Mouse (Mus musculus): ENCODE results near the gene Pycard. TPM values are rescaled to one million over a fixed set of nuclear protein-coding genes. Genes with fewer than 3 reads are reported as not detected.

The Pycard gene
- total and polyA plus RNA-seq, 3 experiments, result 5.1 to 52.5 (median 8.1) TPM

DNA sequence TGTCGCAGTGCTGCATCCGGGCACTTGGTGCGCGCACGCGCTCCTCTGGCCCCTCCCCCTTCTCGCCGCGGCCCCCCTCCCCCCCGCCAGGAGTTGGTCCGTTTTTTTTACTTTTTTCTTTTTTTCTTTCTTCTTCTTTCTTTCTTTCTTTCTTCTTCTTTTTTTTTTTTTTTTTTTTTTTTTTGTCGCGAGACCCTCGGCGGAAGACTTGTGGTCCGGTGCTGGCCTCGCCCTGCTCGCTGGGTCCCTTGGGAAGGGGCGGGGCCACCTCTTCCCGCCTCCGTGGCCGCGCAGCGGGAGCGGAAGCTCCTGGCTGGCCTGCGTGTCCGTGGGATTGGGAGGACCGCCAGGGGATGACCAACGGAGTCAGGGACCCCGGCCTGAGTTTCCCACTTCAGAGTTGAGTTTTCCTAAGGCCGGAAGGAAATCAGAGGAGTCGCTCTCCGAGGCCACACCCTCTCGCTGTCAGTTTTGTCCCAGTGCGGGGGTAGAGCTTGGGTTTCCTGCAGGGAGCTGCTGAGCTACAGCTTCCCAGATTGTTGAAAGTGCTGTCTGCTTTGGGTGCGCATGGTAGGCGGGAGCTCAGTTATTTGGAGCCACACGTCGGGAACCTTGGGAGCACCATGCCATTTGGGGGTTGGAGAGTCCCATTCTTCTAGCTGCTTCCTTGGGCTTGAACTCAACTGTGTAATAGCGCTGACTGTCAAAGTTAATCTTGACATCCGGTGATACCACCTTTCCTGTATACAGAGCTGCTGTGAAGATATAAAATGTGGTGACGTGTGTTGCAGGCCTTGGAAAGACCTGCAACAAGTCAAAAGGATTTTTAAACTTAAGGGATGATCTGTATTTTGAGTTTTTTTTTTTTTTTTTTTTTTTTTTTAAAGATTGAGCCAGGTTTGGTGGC, 25.5 kb downstream of the Pycard start:
- DNase-seq (ENCODE audit: extremely low read depth), result peak; percentile 68
- H3K4me2 ChIP-seq (ENCODE audit: insufficient read depth, low read depth, poor library complexity, severe bottlenecking), result peak overlapping the region; percentile 96
- H3K9ac ChIP-seq (ENCODE audit: insufficient read depth, low read depth), result peak overlapping the region; percentile 71
- peaks cover 47% of the 10 kb centered on the region for H3K79me2 ChIP-seq (replicated peaks; ENCODE audit: control insufficient read depth, extremely low read depth, insufficient read depth, poor library complexity, severe bottlenecking)
- H3K27ac ChIP-seq (ENCODE audit: insufficient read depth, low read depth), result peak overlapping the region; percentile 86
- TF ChIP-seq ZNF384 (IDR thresholded peaks at IDR 0.05; ENCODE audit: low read depth, low read length) (peak; percentile 61; the same call in 1 of the 2 replicates), CHD1 (IDR thresholded peaks at IDR 0.05; ENCODE audit: low read depth, low read length) (no peak), RAD21 (IDR thresholded peaks at IDR 0.05; ENCODE audit: low read depth, low read length) (no peak), CTCF (conservative IDR thresholded peaks at IDR 0.05 in 1 of 2, IDR thresholded peaks at IDR 0.05 in 1 of 2; ENCODE audit: low read depth in 2 of 2, low read length in 2 of 2) (no peak), SIN3A (IDR thresholded peaks at IDR 0.05; ENCODE audit: low read length) (peak; percentile 8; the same call in 1 of the 2 replicates), POLR2AphosphoS2 (IDR thresholded peaks at IDR 0.05; ENCODE audit: low read depth, low read length) (no peak), UBTF (IDR thresholded peaks at IDR 0.05; ENCODE audit: low read depth, low read length) (no peak), JUN (IDR thresholded peaks at IDR 0.05; ENCODE audit: insufficient read depth, low read depth, low read length) (no peak), SMC3 (IDR thresholded peaks at IDR 0.05; ENCODE audit: low read depth, low read length) (no peak), ETS1 (conservative IDR thresholded peaks at IDR 0.05; ENCODE audit: low read depth, low read length) (0 out of 2 replicates have a peak, but pooled peaks have one; percentile 0), MXI1 (IDR thresholded peaks at IDR 0.05; ENCODE audit: low read depth, low read length) (0 out of 2 replicates have a peak, but pooled peaks have one; percentile 8), MAZ (IDR thresholded peaks at IDR 0.05; ENCODE audit: low read depth, low read length) (no peak), E2F4 (IDR thresholded peaks at IDR 0.05; ENCODE audit: insufficient replicate concordance, low read depth, low read length) (no peak), NRF1 (IDR thresholded peaks at IDR 0.05; ENCODE audit: low read depth, low read length) (no peak; the same call in 1 of the 2 replicates), MAX (IDR thresholded peaks at IDR 0.05; ENCODE audit: low read length) (no peak), EP300 (IDR thresholded peaks at IDR 0.05; ENCODE audit: low read length) (no peak), HCFC1 (IDR thresholded peaks at IDR 0.05; ENCODE audit: low read depth, low read length) (no peak; the same call in 1 of the 2 replicates), CHD2 (IDR thresholded peaks at IDR 0.05; ENCODE audit: low read length) (0 out of 2 replicates have a peak, but pooled peaks have one; percentile 69), MEF2A (IDR thresholded peaks at IDR 0.05; ENCODE audit: borderline replicate concordance, low read depth, low read length) (no peak), TCF12 (IDR thresholded peaks at IDR 0.05; ENCODE audit: low read depth, low read length) (no peak), PAX5 (IDR thresholded peaks at IDR 0.05; ENCODE audit: low read length) (no peak), USF2 (conservative IDR thresholded peaks at IDR 0.05; ENCODE audit: low read depth, low read length) (no peak), IRF4 (IDR thresholded peaks at IDR 0.05; ENCODE audit: low read depth, low read length) (no peak), ZC3H11A (IDR thresholded peaks at IDR 0.05; ENCODE audit: low read depth, low read length) (no peak), USF1 (IDR thresholded peaks at IDR 0.05; ENCODE audit: low read depth, low read length) (no peak), ZMIZ1 (IDR thresholded peaks at IDR 0.05; ENCODE audit: low read depth, low read length) (no peak), GABPA (IDR thresholded peaks at IDR 0.05; ENCODE audit: insufficient replicate concordance, low read depth, low read length) (no peak), JUND (conservative IDR thresholded peaks at IDR 0.05; ENCODE audit: low read depth, low read length) (no peak), ELF1 (IDR thresholded peaks at IDR 0.05; ENCODE audit: low read depth, low read length) (peak; percentile 53), MAFK (IDR thresholded peaks at IDR 0.05; ENCODE audit: insufficient replicate concordance, low read length) (no peak), RCOR1 (conservative IDR thresholded peaks at IDR 0.05; ENCODE audit: low read depth, low read length) (no peak), POLR2A (IDR thresholded peaks at IDR 0.05; ENCODE audit: low read depth, low read length) (no peak), BHLHE40 (IDR thresholded peaks at IDR 0.05; ENCODE audit: low read depth, low read length) (no peak)
- H3K4me1 ChIP-seq (ENCODE audit: control insufficient read depth in 1 of 2, insufficient read depth in 2 of 2), result peaks cover 0 to 25% of the 10 kb centered on the region in 2 experiments; a peak in 3 of 4 replicates
- peaks cover 26 to 41% of the 10 kb centered on the region in 2 experiments for H3K36me3 ChIP-seq (replicated peaks in 1 of 2; ENCODE audit: control insufficient read depth in 1 of 2, insufficient read depth in 1 of 2, low read length in 1 of 2)
- dilution Hi-C loops (cut with MboI; ENCODE audit: extremely low pct_ligation_motif_present, extremely low pct_unique_long_range_greater_than_20kb, low sequenced_read_pairs), result no loop called here
- peaks cover 7% of the 10 kb centered on the region for H3K27me3 ChIP-seq (replicated peaks)
- in situ Hi-C loops (cut with MboI; ENCODE audit: low pct_ligation_motif_present, low pct_unique_long_range_greater_than_20kb, low sequenced_read_pairs), result no loop called here
- peak overlapping the region; percentile 72 to 91 (median 74) for H3K4me3 ChIP-seq (replicated peaks in 1 of 3; ENCODE audit: low read depth in 2 of 3, low read length in 2 of 3, poor library complexity in 1 of 3)
- H3K9me3 ChIP-seq (replicated peaks; ENCODE audit: low read length), result no peaks in the 10 kb centered on the region

All from CH12.LX (cell line).